Mouse (Mus musculus): ENCODE measurements around the gene Men1.

DNA sequence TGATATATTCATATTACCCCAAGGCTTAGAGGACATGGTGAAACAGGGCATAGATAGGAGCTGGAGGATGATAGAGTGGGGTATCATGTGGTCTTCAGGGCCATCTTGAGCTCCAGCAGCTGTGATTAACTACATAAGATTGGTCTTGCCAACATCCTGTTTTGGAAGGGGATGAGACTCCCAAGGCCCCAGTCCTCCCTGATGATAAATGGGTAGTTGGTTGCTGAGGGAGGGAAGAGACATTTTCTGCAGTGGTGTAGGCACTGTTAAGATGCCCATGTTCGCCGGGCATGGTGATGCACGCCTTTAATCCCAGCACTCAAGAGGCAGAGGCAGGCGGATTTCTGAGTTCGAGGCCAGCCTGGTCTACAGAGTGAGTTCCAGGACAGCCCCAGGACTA, 46.5 kb downstream of the Men1 start:
- TF ChIP-seq CTCF (IDR thresholded peaks at IDR 0.05), result no peak
- no peak for TF ChIP-seq EP300 (IDR thresholded peaks at IDR 0.05)

Measured in lung, postnatal 0 days (tissue).